Mouse (Mus musculus) bone marrow macrophage, adult 2 months (primary cell): ENCODE measurements around the gene Alyref. TPM values are rescaled to one million over a fixed set of nuclear protein-coding genes. Genes with fewer than 3 reads are reported as not detected.

ENCODE experiments used
- H3K27ac ChIP-seq: 2 replicates; pipeline ENCODE4 v1.5.1; 2012; ENCODE audit warnings: low read depth, low read length; ENCODE audit not compliant: insufficient read depth
- H3K4me1 ChIP-seq: 2 replicates; pipeline ENCODE4 v1.6.1; 2012; ENCODE audit warnings: low read length; ENCODE audit not compliant: control insufficient read depth, insufficient read depth
- H3K4me3 ChIP-seq: 2 replicates; pipeline ENCODE4 v1.5.1; 2012; ENCODE audit warnings: mild to moderate bottlenecking, low read length, moderate library complexity; ENCODE audit not compliant: insufficient read depth
- CTCF ChIP-seq: IDR thresholded peaks from 2 replicates; pipeline ENCODE4 v1.5.1; 2012; ENCODE audit warnings: low read depth, mild to moderate bottlenecking, low read length, moderate library complexity
- POLR2A ChIP-seq: IDR thresholded peaks from 2 replicates; pipeline ENCODE4 v1.6.1; 2012; ENCODE audit warnings: mild to moderate bottlenecking, low read depth, low read length, borderline replicate concordance
- polyA plus RNA-seq: library from polyadenylated mRNA; stranded (reverse); fragments of >200 nt; gene quantifications from 2 replicates; pipeline ENCODE4 v1.2.4, GENCODE M21; 2012; ENCODE audit not compliant: missing spikeins, insufficient read depth, insufficient read length

Gene Alyref
- 97.5 and 121 TPM in 2 replicates for polyA plus RNA-seq

- Histone ChIP-seq H3K4me3 (peak within 1 kb of the TSS; percentile 98), H3K4me1 (peaks cover 23% of the 10 kb centered on the region), H3K27ac (peak within 1 kb of the TSS; percentile 78)
- TF ChIP-seq CTCF (no peak), POLR2A (peak; percentile 44; the same call in 1 of the 2 replicates)
Observed at GRCm38 (mm10) chr11:120598283-120598989, at the start of gene Alyref, which contains the start of gene Anapc11. Gene Alyref (minus strand): TSS chr11:120598365. Gene Anapc11 (plus strand): TSS chr11:120598421.

- peak overlapping the region; percentile 44; the same call in 1 of the 2 replicates for H3K4me3 ChIP-seq
- TF ChIP-seq CTCF: no peak
- no peak for TF ChIP-seq POLR2A
- H3K4me1 ChIP-seq: peaks cover 33% of the 10 kb centered on the region
- H3K27ac ChIP-seq: peak overlapping the region; percentile 36
Observed at GRCm38 (mm10) chr11:120647047-120647830, 49.1 kb upstream of the Alyref start.

GRCm38 (mm10) chr11:120643601-120643987, 45.4 kb upstream of the Alyref start, which contains the start of gene Pycr1:
Gene Pycr1 (minus strand): TSS chr11:120643769.
- Histone ChIP-seq H3K4me1 (peaks cover 31% of the 10 kb centered on the region), H3K4me3 (peak within 1 kb of the TSS; percentile 64), H3K27ac (no peak within 1 kb of the TSS)
- TF ChIP-seq POLR2A (no peak), CTCF (no peak)

- Histone ChIP-seq H3K4me3 (peak overlapping the region; percentile 64), H3K4me1 (peaks cover 30% of the 10 kb centered on the region), H3K27ac (no peak overlapping the region)
- TF ChIP-seq POLR2A: no peak
- no peak for TF ChIP-seq CTCF
Observed at GRCm38 (mm10) chr11:120642939-120643600, 44.9 kb upstream of the Alyref start.

GRCm38 (mm10) chr11:120641869-120642268, 43.7 kb upstream of the Alyref start:
- Histone ChIP-seq H3K4me3 (no peak overlapping the region), H3K27ac (no peak overlapping the region), H3K4me1 (peaks cover 22% of the 10 kb centered on the region)
- TF ChIP-seq POLR2A (no peak), CTCF (no peak)

- no peak for TF ChIP-seq CTCF
- TF ChIP-seq POLR2A: no peak
- Histone ChIP-seq H3K27ac (no peak overlapping the region), H3K4me1 (peaks cover 22% of the 10 kb centered on the region), H3K4me3 (no peak overlapping the region)
Observed at GRCm38 (mm10) chr11:120641255-120641654, 43.1 kb upstream of the Alyref start.

GRCm38 (mm10) chr11:120634810-120635209, 36.6 kb upstream of the Alyref start:
- Histone ChIP-seq H3K4me1 (peaks cover 32% of the 10 kb centered on the region), H3K4me3 (no peak overlapping the region), H3K27ac (no peak overlapping the region)
- TF ChIP-seq CTCF (no peak), POLR2A (no peak)

- Histone ChIP-seq H3K4me3 (peak within 1 kb of the TSS; percentile 62), H3K4me1 (peaks cover 34% of the 10 kb centered on the region), H3K27ac (peak within 1 kb of the TSS; percentile 95)
- no peak for TF ChIP-seq POLR2A
- TF ChIP-seq CTCF: no peak
Observed at GRCm38 (mm10) chr11:120633520-120634343, 35.6 kb upstream of the Alyref start, which contains the start of gene Mafg. Gene Mafg (minus strand): TSS chr11:120633600.
